Mouse (Mus musculus) hindbrain, embryonic 12.5 days (tissue): ENCODE measurements at regions not wholly inside any gene's neighbourhood (a gene's known extent, or its start where the extent isn't known, plus 50 kb on each side); places are given as distances from the start of the nearest gene placed in this dataset.

ENCODE experiments used
- ATAC-seq: fragments of 200-750 bp; cut with Nextera tagmentation; 2 replicates; pipeline ENCODE4 v1.8.0; 2017; ENCODE audit warnings: moderate TSS enrichment; ENCODE audit not compliant: low FRiP score
- H3K27ac ChIP-seq: fragments of 300-500 bp; sonication (generic); 2 replicates; pipeline ENCODE4 v1.5.1; 2016; ENCODE audit warnings: mild to moderate bottlenecking
- H3K27me3 ChIP-seq: fragments of 300-500 bp; sonication (generic); 2 replicates; pipeline ENCODE4 v1.6.1; 2016; ENCODE audit warnings: mild to moderate bottlenecking
- H3K36me3 ChIP-seq: fragments of 300-500 bp; sonication (generic); 2 replicates; pipeline ENCODE4 v1.6.1; 2016; ENCODE audit warnings: mild to moderate bottlenecking
- H3K4me1 ChIP-seq: fragments of 300-500 bp; sonication (generic); 2 replicates; pipeline ENCODE4 v1.6.1; 2016
- H3K4me2 ChIP-seq: fragments of 300-500 bp; sonication (generic); replicated peaks from 2 replicates; pipeline ENCODE4 v1.6.1; 2016; ENCODE audit warnings: mild to moderate bottlenecking
- H3K4me3 ChIP-seq: fragments of 300-500 bp; sonication (generic); 2 replicates; pipeline ENCODE4 v1.5.1; 2016; ENCODE audit warnings: mild to moderate bottlenecking
- H3K9ac ChIP-seq: fragments of 300-500 bp; sonication (generic); 2 replicates; pipeline ENCODE4 v1.6.1; 2016; ENCODE audit warnings: mild to moderate bottlenecking, moderate library complexity
- H3K9me3 ChIP-seq: fragments of 300-500 bp; sonication (generic); replicated peaks from 2 replicates; pipeline ENCODE4 v1.6.1; 2016; ENCODE audit warnings: mild to moderate bottlenecking
- WGBS: fragments of 180-500 bp; shearing (Covaris S2); methylation state at CpG from one replicate; pipeline ENCODE4 v1.1.7; 2016; 5-methylcytosine and 5-hydroxymethylcytosine counted together

DNA sequence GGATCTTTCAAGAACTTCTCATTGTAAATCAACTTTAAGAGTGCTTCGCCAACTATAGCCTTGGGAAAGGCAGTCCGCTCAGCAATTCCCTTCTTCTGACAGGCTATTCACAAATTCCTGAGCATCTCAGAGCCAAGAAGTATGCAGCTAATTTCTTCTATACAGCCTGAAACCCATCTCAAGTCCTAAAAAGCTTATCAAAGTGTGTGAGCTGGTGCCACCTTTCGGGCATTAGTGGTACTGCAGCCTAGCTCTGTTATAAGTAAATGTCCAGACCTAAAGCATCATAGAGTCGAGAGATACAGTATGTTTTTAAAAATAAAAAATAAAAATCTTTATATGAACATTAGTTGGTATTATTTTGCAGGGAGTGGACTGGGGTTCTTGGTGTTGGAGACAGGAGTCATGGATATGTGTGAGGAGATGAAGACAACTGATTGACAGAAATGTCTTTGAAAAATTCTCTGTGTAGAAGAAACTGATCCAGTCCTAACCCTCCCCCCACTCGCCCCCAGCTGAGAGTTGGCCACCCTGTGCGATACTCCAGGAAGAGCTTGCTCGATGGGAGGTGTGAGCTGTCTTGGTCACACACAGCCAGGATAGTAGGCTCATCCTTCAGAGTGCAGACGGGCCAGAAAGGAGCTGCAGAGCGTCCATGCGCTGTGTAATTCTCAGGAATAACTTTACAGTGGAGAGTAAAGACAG is 56.4 kb downstream of the Bod1 start:
- H3K9ac ChIP-seq = no peak overlapping the region
- H3K9me3 ChIP-seq = no peaks in the 10 kb centered on the region
- no peak overlapping the region for H3K27ac ChIP-seq
- H3K36me3 ChIP-seq = no peaks in the 10 kb centered on the region
- no peaks in the 10 kb centered on the region for H3K27me3 ChIP-seq
- no peaks in the 10 kb centered on the region for H3K4me1 ChIP-seq
- H3K4me3 ChIP-seq = no peak overlapping the region
- no peak overlapping the region for H3K4me2 ChIP-seq
- ATAC-seq = no peak
- 62% methylated on average over 10 of the region's 10 CpGs for WGBS

DNA sequence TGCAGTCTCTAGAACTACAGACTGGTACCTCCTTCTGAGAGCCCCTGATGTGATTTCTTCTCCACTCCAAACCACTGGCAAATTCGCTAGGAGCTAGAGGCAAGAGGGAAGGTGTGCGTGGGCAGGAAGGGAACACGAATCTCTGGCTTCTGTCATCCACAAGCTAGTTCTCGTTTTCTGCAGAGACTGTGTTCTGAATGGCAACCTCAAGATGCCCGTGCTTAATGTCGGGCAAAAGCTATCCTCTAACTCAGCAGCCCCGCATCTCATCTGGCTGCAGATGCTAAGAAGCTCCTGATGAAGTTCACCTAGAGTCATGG is 57.3 kb downstream of the Bod1 start:
- Histone ChIP-seq H3K4me2 (no peak overlapping the region), H3K4me1 (no peaks in the 10 kb centered on the region), H3K9ac (no peak overlapping the region)

DNA sequence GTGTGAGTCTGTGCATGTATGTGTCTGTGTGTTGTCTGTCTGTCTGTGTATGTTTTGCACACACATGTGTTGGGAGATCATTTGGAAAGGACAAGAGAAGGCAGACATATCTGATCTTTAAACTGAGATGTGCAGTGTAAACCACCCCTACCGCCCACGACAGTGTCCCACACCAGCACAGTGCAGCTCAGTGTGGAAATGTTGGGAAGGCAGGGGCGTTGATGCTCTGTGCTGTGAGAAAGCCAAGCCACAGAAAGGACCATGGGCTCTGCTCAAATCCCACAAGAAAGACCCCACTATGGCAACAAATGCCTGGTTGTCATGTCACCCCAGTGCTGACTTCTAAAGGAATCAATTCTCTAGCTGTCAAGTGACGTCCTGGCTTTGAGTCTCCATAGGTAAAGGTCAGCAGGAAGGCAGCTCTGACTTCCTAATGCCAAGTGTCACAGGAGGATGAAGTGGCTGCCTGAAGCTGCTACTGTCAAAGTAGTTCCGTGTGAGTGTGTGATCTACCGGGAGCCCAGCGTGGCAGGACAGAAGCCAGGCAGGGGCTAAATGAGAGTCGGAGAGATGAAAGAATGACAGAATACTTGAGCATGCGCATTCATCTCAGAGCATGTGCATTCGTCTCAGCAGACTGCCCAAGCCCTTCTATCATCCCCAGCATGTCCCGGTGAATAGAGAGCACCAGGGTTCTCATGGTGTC is 57.8 kb downstream of the Bod1 start:
- Histone ChIP-seq H3K9me3 (no peaks in the 10 kb centered on the region), H3K4me2 (no peak overlapping the region), H3K36me3 (no peaks in the 10 kb centered on the region), H3K9ac (no peak overlapping the region), H3K27ac (no peak overlapping the region), H3K4me1 (no peaks in the 10 kb centered on the region), H3K4me3 (no peak overlapping the region), H3K27me3 (no peaks in the 10 kb centered on the region)
- WGBS = 52% methylated on average over 11 of the region's 11 CpGs
- ATAC-seq = 0 out of 2 replicates have a peak, but pooled peaks have one; percentile 44

More for the DNA sequence above, 57.3 kb downstream of the Bod1 start:
- H3K27ac ChIP-seq = no peak overlapping the region
- no peaks in the 10 kb centered on the region for H3K36me3 ChIP-seq
- H3K9me3 ChIP-seq = no peaks in the 10 kb centered on the region
- H3K27me3 ChIP-seq = no peaks in the 10 kb centered on the region
- no peak overlapping the region for H3K4me3 ChIP-seq
- WGBS = 83% methylated on average over 7 of the region's 7 CpGs
- no peak for ATAC-seq

DNA sequence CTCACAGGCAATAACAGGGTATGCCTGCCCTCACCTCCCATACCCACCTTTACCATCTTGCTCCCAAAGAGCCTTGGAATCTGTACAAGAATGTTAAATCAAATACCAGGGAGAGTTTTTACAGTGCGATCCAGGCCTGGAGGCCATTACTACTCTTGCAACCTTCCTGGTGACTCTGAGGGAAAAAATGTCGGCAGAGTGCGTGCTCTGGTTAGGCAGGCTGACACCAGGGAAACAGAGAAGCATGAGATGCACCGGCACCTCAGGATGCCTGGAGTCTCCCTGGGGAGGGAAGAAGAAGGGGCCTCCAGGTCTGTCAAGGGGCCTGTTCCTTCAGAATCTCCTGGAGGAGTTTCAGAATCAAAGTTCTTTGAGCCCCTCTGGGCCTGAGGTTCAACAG is 63.2 kb downstream of the Bod1 start:
- Histone ChIP-seq H3K4me3 (no peak overlapping the region), H3K27ac (no peak overlapping the region), H3K4me1 (no peaks in the 10 kb centered on the region), H3K4me2 (no peak overlapping the region), H3K36me3 (no peaks in the 10 kb centered on the region), H3K27me3 (no peaks in the 10 kb centered on the region), H3K9ac (no peak overlapping the region), H3K9me3 (no peaks in the 10 kb centered on the region)
- WGBS = 91% methylated on average over 4 of the region's 4 CpGs
- ATAC-seq = no peak

DNA sequence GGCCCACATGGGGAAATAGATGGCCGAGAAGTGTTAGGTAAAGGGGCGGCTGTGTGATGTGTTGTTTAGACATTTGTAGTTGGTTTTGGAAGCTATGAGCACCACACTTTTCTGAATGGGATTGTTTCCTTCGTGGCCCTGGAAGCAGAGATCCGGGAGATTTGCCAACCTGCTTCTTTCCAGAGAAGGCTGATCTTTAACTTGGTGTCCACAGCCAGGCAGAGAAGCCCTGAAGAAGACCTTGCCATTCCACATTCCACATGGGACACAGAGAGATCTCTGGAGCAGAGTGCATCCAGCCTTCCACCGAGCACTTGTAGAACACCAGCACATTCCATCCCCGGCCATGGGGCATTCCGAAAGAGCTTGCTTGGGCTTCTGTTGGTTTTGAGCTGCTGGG is 70.2 kb downstream of the Bod1 start:
- H3K27ac ChIP-seq = no peak overlapping the region
- H3K4me1 ChIP-seq = no peaks in the 10 kb centered on the region
- H3K4me2 ChIP-seq = no peak overlapping the region
- H3K9me3 ChIP-seq = no peaks in the 10 kb centered on the region
- H3K36me3 ChIP-seq = no peaks in the 10 kb centered on the region
- no peak overlapping the region for H3K4me3 ChIP-seq
- H3K9ac ChIP-seq = no peak overlapping the region
- no peak for ATAC-seq
- H3K27me3 ChIP-seq = no peaks in the 10 kb centered on the region
- WGBS = 87% methylated on average over 7 of the region's 7 CpGs

DNA sequence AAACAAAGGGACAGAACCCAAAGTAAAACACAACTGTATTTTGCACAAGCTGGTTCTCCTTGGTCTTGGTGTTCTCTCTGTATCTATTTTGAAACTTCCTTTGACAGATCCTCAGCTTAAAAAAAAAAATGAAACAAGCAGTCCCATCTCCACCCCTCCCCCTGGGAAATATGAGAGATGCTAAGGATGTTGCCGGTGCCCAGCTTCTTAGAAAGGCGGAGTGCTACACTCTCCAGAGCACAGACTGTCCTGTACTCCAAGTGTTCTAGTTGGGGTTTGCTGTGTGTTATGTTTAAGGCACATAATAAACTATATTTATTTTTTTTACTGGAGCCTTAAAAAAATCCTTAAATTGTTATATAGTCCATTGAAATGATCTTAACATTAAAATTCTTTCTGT is 78.1 kb downstream of the Bod1 start:
- Histone ChIP-seq H3K27ac (no peak overlapping the region), H3K9me3 (no peaks in the 10 kb centered on the region), H3K4me1 (no peaks in the 10 kb centered on the region), H3K9ac (no peak overlapping the region), H3K4me3 (no peak overlapping the region), H3K27me3 (no peaks in the 10 kb centered on the region), H3K36me3 (no peaks in the 10 kb centered on the region), H3K4me2 (no peak overlapping the region)
- 96% methylated on average over 2 of the region's 2 CpGs for WGBS
- ATAC-seq = no peak

DNA sequence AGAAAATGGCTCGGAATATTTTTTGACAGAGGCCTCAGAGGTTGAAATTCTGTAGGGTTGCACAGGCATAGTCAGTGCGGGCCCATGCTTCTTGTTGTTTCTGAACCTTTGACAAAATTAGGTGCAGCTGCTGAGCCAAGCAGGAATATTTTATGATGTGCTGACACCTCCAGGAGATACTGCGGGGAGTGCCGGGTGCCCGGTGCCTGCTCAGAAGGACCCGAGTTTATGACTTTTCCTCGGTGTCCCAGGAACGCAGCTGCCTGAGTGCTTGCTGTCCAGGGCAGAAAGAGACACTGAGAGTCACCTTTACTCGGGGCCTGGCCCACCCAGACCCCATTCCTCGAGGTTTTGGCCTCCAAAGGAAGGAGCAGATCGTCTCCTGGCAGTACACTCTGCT is 79.6 kb downstream of the Bod1 start:
- 80% methylated on average over 11 of the region's 11 CpGs for WGBS
- no peak overlapping the region for H3K9ac ChIP-seq
- H3K27me3 ChIP-seq = no peaks in the 10 kb centered on the region
- no peak for ATAC-seq
- H3K36me3 ChIP-seq = no peaks in the 10 kb centered on the region
- H3K4me2 ChIP-seq = no peak overlapping the region
- no peaks in the 10 kb centered on the region for H3K4me1 ChIP-seq
- no peaks in the 10 kb centered on the region for H3K9me3 ChIP-seq
- no peak overlapping the region for H3K4me3 ChIP-seq
- H3K27ac ChIP-seq = no peak overlapping the region

DNA sequence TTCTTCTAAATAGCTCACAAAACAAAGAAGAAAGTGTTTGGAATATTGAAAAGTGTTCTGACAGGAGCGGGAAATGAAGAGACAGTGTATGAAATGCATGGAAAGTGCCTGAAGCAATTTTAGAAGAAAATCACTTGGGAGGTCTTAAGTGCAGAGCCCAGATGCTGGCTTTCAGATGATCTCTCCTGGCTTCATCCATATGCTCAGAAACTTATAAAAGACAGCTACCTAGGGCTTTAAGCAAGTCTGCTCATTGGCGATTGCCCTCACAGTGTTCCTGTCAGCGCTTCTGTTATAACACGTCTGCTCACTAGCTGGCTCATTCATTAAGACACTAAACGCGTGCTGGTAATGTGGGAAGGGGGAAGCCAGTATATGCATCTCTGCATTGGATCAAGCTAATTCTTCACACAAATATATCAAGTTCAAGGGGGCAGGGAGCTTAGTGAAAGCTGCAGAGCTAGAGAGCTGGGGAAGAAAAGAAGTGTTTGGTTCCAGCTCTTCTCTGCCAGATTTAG is 80.6 kb downstream of the Bod1 start:
- no peak overlapping the region for H3K4me3 ChIP-seq
- H3K36me3 ChIP-seq = no peaks in the 10 kb centered on the region
- WGBS = 65% methylated on average over 6 of the region's 6 CpGs
- H3K27me3 ChIP-seq = no peaks in the 10 kb centered on the region
- no peaks in the 10 kb centered on the region for H3K9me3 ChIP-seq
- no peak overlapping the region for H3K27ac ChIP-seq
- H3K4me1 ChIP-seq = no peaks in the 10 kb centered on the region
- ATAC-seq = no peak
- H3K4me2 ChIP-seq = no peak overlapping the region
- no peak overlapping the region for H3K9ac ChIP-seq

DNA sequence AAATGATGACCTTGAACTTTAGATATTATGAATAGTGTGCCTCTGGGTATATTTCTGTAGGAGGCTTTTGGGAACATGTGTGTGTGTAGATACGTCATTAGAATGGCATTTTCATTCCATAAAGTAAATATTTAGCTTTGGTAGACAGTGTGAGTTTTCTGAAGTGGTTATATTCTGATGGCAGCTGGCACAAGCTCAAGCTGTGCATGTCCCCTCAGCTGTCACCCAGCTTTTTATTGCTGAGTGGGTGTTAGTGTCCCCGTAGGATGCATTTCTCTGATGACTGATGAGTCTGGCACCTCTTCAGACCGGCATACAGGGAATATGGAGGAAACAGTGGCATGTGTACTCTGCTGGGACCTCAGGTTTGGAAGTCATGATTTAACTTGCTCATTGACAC is 96.7 kb downstream of the Bod1 start:
- H3K4me3 ChIP-seq = no peak overlapping the region
- 76% methylated on average over 3 of the region's 3 CpGs for WGBS

DNA sequence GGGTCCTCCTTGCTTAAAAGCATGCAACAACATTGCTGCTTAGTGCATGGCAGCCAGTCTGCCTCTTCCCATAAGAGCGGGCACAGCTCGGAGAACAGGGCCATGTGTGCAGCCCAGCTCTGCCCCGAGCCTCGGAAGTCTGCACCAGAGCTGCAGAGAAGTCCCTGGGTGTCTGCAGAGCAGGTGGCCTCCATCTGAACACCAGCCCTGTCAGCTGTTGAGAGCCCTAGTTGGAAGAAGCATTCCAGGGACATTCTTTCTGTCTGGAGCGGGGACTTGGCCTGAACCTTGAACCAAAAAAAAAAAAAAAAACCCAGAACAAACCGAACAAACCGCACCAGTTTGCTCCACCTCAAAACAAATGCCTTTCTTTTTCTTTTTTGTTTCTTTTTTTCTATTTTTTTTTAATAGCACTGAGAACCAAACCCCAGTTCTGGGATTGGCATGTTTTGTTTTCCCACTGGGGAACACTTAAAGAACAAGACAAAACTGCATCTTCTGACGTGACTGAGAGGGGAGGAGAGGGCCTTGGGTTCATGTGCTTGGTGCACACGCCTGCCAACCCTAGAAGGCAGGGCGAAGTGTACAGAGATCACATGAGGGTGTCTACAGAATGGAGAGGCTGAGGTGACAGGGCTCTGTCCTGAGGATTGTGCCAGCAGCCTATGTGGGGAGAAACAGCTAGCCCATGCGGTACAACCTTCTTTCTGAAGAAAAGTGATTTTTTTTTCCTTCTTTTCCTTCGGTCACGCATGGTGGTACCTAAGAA is 106.8 kb downstream of the Bod1 start:
- Histone ChIP-seq H3K27ac (no peak overlapping the region), H3K9me3 (0 out of 2 replicates have a peak, but pooled peaks cover 4% of the 10 kb centered on the region), H3K9ac (no peak overlapping the region), H3K4me1 (no peaks in the 10 kb centered on the region), H3K27me3 (no peaks in the 10 kb centered on the region), H3K4me2 (no peak overlapping the region), H3K36me3 (no peaks in the 10 kb centered on the region), H3K4me3 (no peak overlapping the region)
- no peak for ATAC-seq
- 84% methylated on average over 13 of the region's 13 CpGs for WGBS

More for the DNA sequence above, 96.7 kb downstream of the Bod1 start:
- Histone ChIP-seq H3K4me1 (no peaks in the 10 kb centered on the region), H3K4me2 (no peak overlapping the region), H3K36me3 (no peaks in the 10 kb centered on the region), H3K27ac (no peak overlapping the region), H3K27me3 (no peaks in the 10 kb centered on the region), H3K9me3 (0 out of 2 replicates have a peak, but pooled peaks cover under 1% of the 10 kb centered on the region), H3K9ac (no peak overlapping the region)
- no peak for ATAC-seq

DNA sequence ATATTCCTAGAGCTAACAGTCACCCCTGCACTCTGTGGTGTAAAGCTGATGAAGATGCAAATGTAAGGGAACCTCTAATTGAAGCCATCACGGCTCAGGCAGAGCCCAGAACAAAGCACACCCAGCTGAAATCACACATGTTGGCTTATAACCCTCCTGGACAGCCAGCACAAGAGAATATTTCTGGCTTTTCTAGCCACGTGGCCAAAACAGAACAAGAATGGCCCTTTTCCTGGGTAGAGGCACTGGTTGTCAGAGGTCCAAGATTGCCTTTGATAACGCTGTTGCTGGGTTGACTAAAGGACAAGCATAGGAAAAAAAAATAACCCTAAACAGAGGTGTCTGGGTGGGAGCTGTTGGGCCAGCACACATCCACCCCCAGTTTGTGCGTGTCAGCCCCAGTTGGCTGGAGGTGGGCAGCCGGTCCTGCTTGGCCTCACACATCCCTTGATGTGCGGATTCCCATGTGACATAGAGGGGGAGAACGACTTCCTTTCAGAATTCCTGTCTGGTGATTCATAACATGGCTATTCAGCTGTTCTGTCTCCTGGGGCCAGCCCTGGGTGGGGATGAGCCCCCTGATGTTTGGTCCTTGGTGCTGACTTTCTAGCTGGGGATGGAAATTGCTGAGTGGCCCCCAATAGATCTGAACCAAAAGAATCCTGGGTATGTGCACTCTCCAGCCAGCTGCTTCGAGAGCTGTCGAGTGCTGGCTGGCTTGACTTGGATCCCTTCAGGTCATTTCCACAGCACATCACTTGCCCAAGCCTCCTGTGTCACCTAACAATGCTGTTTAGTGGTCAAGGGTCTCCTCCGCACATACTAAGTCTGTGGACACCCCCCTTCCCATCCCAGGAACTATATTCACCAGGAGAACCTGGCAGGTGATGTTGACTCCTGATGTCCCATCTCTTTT is 107.6 kb downstream of the Bod1 start:
- Histone ChIP-seq H3K4me1 (no peaks in the 10 kb centered on the region), H3K4me2 (no peak overlapping the region), H3K4me3 (no peak overlapping the region), H3K9me3 (no peaks in the 10 kb centered on the region), H3K9ac (no peak overlapping the region; the same call in 1 of the 2 replicates), H3K36me3 (no peaks in the 10 kb centered on the region), H3K27ac (no peak overlapping the region), H3K27me3 (no peaks in the 10 kb centered on the region)
- 65% methylated on average over 10 of the region's 10 CpGs for WGBS
- no peak for ATAC-seq

DNA sequence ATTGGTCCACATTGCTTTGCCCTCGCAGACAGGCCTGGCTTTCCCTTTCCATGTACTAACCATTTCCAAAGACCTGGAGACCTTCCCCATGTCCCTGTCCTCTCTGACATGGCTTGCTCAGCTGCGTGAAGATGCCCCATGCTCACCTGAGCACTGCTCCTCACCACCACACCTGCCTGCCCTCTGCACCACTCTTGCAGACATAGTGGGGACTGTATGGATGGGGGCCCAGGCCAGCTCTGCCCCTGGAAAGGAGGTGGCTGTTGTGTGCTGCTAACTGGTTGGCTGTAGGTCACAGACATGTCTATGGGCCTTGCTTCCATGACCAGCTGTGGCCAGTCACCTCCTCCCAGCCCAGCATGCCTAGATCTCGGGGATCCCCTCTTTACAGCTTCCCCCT is 108.7 kb downstream of the Bod1 start:
- Histone ChIP-seq H3K4me2 (no peak overlapping the region), H3K4me1 (no peaks in the 10 kb centered on the region), H3K27me3 (no peaks in the 10 kb centered on the region), H3K4me3 (no peak overlapping the region), H3K9ac (no peak overlapping the region), H3K9me3 (no peaks in the 10 kb centered on the region), H3K36me3 (no peaks in the 10 kb centered on the region), H3K27ac (no peak overlapping the region)
- ATAC-seq = no peak
- 88% methylated on average over 3 of the region's 3 CpGs for WGBS
